Mouse (Mus musculus) myocyte (in vitro differentiated cells): ENCODE results near the gene Tagln.

ENCODE experiments used
- CEBPB ChIP-seq: IDR thresholded peaks from 2 replicates; pipeline ENCODE4 v1.6.1; 2011; ENCODE audit warnings: mild to moderate bottlenecking, moderate library complexity; ENCODE audit not compliant: poor library complexity, insufficient read depth, severe bottlenecking
- E2F4 ChIP-seq: IDR thresholded peaks from one replicate; pipeline ENCODE4 v1.6.1; 2011; ENCODE audit warnings: mild to moderate bottlenecking, control low read depth, moderate library complexity; ENCODE audit not compliant: insufficient read depth
- MAX ChIP-seq: IDR thresholded peaks from one replicate; pipeline ENCODE4 v1.6.1; 2011; ENCODE audit warnings: low read depth, mild to moderate bottlenecking, control low read depth
- POLR2A ChIP-seq: IDR thresholded peaks from one replicate; pipeline ENCODE4 v1.6.1; 2011; ENCODE audit warnings: low read depth, mild to moderate bottlenecking, control low read depth, moderate library complexity; ENCODE audit not compliant: insufficient read length
- POLR2AphosphoS2 ChIP-seq: IDR thresholded peaks from one replicate; pipeline ENCODE4 v1.6.1; 2011; ENCODE audit warnings: low read depth, control low read depth; ENCODE audit not compliant: insufficient read length
- SRF ChIP-seq: IDR thresholded peaks from one replicate; pipeline ENCODE4 v1.6.1; 2011; ENCODE audit warnings: low read depth; ENCODE audit not compliant: control insufficient read depth, insufficient read length
- TCF12 ChIP-seq: IDR thresholded peaks from one replicate; pipeline ENCODE4 v1.6.1; 2011; ENCODE audit warnings: mild to moderate bottlenecking, control low read depth; ENCODE audit not compliant: poor library complexity, insufficient read depth, severe bottlenecking
- TCF3 ChIP-seq: IDR thresholded peaks from one replicate; pipeline ENCODE4 v1.6.1; 2011; ENCODE audit warnings: low read depth, control low read depth; ENCODE audit not compliant: insufficient read length
- USF1 ChIP-seq: IDR thresholded peaks from one replicate; pipeline ENCODE4 v1.6.1; 2011; ENCODE audit warnings: low read depth, mild to moderate bottlenecking, control low read depth, moderate library complexity

GRCm38 (mm10) chr9:45942464-45942863 is 6.6 kb upstream of the Tagln start:
- TF ChIP-seq TCF3 (no peak), TCF12 (no peak), POLR2A (no peak), POLR2AphosphoS2 (no peak), E2F4 (no peak), USF1 (no peak), MAX (no peak), CEBPB (no peak), SRF (no peak)
